Mouse (Mus musculus) kidney, postnatal 36 days (tissue): ENCODE measurements around the gene Aldh3b2.

ENCODE experiments used
- DNase-seq, 2 experiments: peaks; one replicate each; pipeline ENCODE4 v3.0.0; 2021 to 2022; ENCODE audit warnings: mixed read lengths in 2 of 2

The Aldh3b2 gene

DNA sequence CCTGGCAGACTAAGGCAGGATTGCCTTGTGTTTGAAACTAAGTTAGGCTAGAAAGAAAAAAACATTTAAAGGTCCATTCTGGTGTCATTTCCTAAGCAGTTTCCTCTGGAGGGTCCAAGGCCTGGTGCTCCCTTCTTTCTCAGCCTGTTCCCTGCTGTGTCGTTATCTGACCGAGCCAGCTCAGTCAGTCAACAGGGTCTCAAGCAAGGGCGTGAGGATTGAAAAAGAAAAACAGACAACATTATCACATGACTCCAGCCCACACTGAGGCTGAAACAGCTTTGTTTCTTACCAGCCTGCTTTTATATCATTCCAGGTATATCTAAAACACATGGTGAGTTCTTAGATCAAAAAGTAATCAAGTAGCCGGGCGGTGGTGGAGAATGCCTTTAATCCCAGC is 43.5 kb downstream of the Aldh3b2 start:
- no peak for DNase-seq

DNA sequence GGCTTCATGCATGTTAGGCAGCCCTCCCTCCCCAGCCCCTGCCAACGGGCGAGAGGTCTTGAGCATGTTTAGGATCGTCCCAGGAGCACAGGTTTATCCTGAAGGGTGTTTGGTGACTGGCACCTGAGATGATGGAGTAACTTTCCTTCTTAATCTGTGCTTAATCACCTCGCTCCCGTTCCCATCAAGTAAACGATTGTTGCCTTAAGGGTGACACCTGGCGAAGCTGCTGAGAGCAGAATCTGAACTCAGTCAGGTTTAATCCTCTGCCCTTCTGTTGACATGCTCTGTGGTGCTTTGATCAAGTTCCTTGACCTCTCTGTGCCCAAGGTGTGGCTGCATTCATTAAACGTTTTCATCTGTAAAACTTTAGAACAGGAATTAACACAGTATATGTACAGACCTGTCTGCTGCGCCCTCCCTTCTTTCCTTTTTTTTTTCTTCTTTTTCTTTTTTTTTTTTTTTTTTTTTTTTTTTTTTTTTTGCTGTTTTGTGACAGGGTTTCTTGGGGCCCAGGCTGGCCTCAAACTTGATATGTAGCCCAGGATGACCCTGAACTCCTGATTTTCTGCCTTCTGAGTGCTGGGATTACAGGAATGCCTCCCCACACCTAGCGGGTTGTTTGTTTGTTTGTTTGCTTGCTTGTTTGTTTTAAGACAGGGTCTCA is 45.9 kb downstream of the Aldh3b2 start:
- no peak for DNase-seq

DNA sequence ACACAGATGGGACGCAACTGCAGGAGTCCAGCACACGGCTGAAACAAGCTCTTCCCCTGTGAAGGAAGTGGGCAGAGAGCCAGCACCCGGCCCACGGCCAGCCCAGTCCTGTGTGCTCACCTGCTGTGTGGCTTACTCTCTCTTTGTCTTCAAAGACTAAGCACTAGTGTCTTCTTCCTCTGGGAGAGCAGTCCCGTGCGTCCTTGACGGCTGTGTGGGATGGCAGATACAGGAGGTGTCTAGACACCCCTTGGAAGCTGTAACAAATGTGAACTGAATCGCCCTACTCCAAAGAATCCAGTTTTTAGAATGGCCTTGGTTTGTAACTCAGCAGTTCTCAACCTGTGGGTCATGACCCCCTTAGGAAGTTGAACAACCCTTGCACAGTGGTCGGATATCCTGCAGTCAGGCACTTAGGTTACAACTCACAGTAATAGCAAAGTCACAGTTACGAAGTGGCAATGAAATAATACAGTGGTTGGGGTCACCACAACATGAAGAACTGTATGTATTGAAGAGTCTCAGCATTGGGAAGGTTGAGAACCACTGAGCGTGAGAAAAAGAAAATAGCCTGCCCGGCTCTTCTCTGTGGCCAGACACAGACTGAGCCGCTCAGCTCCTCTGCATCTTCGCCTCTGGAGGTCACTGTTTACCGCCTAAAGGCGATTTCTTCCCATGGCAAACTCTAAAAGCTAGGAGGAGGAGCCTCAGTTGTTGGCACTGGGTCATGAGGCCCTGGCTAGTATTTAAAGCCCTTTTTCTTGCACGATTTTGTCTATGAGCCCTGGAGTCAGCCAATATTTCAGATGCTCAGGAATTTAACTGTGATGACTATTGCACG is 46.8 kb downstream of the Aldh3b2 start:
- peak; percentile 90 to 91 for DNase-seq

DNA sequence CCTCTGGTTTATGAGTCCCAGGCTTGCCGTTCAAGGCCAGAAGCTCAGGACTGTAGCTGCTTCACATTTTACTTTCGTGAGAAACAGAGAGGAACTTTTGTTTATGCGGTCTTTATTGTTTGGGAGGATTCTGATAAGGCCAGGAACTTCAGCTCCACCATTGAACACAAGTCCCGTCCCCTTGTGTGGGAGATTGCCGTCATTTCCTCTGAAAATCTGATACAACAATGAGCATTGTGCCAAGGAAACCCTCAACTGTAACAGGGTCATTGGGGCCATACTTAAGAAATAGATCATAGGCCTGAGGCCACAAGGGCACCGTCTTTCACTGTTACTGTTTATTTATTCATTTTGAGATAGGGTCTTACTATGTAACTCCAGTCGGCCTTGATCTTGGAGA is 51.1 kb downstream of the Aldh3b2 start:
- DNase-seq: no peak

DNA sequence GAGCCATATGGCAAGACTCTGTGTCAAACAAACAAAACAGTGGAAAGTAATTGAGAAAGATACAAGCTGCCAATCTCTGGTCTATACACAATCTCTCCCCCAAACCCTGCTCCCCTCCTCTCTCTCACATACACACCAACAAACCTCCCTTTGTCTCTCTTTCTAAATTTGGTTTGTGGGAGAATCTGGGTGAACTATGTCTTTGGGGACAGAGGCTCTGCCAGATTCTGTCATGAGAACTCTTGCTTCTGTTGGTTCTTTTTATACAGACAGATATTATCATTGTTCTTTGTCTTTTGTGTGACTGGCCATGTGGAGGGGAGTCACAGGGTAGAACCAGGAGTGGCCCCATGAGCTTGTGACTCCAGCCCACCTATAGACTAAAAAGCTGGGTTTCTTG is 55.4 kb downstream of the Aldh3b2 start:
- DNase-seq: no peak
